Mouse (Mus musculus): ENCODE results near the gene Gtf3c2. TPM values are rescaled to one million over a fixed set of nuclear protein-coding genes. Genes with fewer than 3 reads are reported as not detected.

Gene Gtf3c2
- total RNA-seq, 1 experiment: 73.8 TPM

DNA sequence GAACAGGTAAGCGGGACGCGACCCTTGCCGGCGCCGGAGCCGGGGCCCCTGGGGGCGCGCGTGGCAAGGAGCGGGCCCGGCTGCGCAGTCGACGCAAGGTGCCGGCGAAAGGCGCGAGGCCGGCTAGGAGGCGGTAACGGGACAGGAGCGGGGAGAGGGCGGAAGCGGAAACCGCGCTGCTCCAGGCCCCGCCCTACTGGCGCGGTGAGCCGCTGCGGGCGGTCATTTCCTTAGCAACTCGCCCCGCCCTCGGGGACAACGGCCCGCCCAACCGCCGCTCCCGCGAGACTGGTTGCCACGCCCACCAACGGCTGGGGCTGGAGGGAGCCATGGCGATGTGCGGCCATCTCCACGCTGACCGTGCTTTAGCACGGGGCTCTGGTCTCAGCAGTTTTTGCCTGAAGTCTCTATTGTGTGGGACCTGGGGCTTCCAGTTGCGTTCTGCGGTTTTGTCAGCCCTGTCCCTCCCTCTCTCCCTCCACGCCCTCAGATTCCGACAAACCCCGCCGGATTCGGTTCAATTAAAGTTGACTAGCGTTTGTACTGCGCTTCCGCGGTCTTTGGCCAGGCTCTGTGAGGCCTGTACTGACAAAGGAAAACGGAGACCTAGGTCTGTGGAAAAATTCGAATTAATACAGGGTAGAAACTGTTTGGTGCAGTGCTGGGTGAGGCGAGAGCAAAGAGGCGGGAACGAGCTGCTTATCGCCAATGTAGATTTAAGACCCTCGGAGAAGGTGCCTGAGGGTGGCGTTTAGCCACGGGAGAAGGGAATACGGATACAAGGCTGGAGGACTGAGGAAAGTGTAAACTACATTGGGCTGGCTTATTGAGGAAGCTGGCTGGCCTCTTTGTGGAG is 40.7 kb upstream of the Gtf3c2 start, which contains the start of gene Ppm1g:
TSS of gene Ppm1g (minus strand) at position 240 of the 856 bp plus-strand sequence.
- peak within 1 kb of the TSS; percentile 91 to 96 for H3K4me3 ChIP-seq (ENCODE audit: insufficient read depth in 1 of 2, low read depth in 1 of 2, low read length in 2 of 2, poor library complexity in 1 of 2, severe bottlenecking in 1 of 2)
- H3K27ac ChIP-seq (ENCODE audit: insufficient read depth, low read depth, low read length, poor library complexity, severe bottlenecking): peak within 1 kb of the TSS; percentile 67
- in situ Hi-C loops (cut with MboI; ENCODE audit: low sequenced_read_pairs in 2 of 2, unreplicated experiment in 2 of 2): no loop called here
- no peaks in the 10 kb centered on the region for H3K9me3 ChIP-seq (ENCODE audit: control insufficient read depth, insufficient read depth, low read depth, low read length)
- peak; percentile 88 for DNase-seq (ENCODE audit: low read depth, low spot score)
- peak within 1 kb of the TSS; percentile 96 for H3K9ac ChIP-seq (ENCODE audit: insufficient read depth, low read depth, low read length, poor library complexity, severe bottlenecking)
- peak; percentile 95 for TF ChIP-seq CHD2 (IDR thresholded peaks at IDR 0.05; ENCODE audit: low read depth, low read length)
- no peak for TF ChIP-seq ZNF384 (IDR thresholded peaks at IDR 0.05; ENCODE audit: low read depth, low read length)
- no peak for TF ChIP-seq ZC3H11A (IDR thresholded peaks at IDR 0.05; ENCODE audit: borderline replicate concordance, low read depth, low read length)
- TF ChIP-seq MAFK (IDR thresholded peaks at IDR 0.05; ENCODE audit: insufficient read depth, low read depth, low read length): no peak
- TF ChIP-seq HCFC1 (IDR thresholded peaks at IDR 0.05; ENCODE audit: borderline replicate concordance, insufficient read depth, low read length): peak; percentile 47; the same call in 1 of the 2 replicates
- peaks cover 0 to 3% of the 10 kb centered on the region in 2 experiments; a peak in 1 of 4 replicates for H3K4me1 ChIP-seq (ENCODE audit: control insufficient read depth in 2 of 2, insufficient read depth in 2 of 2, low read length in 2 of 2, poor library complexity in 1 of 2)
- H3K36me3 ChIP-seq (ENCODE audit: control insufficient read depth, insufficient read depth, low read length, poor library complexity, severe bottlenecking): no peaks in the 10 kb centered on the region

DNA sequence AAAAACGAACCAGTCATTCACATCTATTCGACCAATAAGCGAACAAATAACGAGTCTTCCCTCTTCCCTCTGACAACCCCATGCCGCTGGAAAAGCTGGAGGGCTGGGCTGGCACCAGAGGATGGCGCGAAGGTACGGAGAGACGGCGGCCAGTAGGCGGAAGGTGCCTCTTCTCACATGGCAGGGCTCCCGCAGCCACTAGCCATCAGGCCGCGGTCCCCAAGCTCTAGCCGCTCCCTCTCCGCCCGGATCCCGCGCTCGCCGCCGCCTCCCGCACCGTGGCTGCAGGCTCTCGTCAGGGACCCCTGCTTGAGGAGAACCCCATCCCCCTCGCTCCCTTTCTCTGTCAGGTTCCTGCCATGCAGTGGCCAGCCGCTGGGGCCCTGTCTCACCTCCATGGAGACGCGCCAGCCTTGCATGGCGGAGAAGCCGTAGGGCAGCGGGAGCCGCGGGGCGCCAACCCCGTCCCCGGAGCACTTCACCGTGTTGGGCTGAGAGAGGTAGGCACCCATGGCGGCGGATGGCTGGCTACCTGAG is 40.0 kb upstream of the Gtf3c2 start:
- TF ChIP-seq HCFC1 (IDR thresholded peaks at IDR 0.05; ENCODE audit: borderline replicate concordance, insufficient read depth, low read length) (no peak), ZC3H11A (IDR thresholded peaks at IDR 0.05; ENCODE audit: borderline replicate concordance, low read depth, low read length) (no peak), MAFK (IDR thresholded peaks at IDR 0.05; ENCODE audit: insufficient read depth, low read depth, low read length) (no peak), ZNF384 (IDR thresholded peaks at IDR 0.05; ENCODE audit: low read depth, low read length) (no peak), CHD2 (IDR thresholded peaks at IDR 0.05; ENCODE audit: low read depth, low read length) (no peak)
- Histone ChIP-seq H3K4me3 (ENCODE audit: insufficient read depth in 1 of 2, low read depth in 1 of 2, low read length in 2 of 2, poor library complexity in 1 of 2, severe bottlenecking in 1 of 2) (peak overlapping the region; percentile 91 to 96), H3K9me3 (ENCODE audit: control insufficient read depth, insufficient read depth, low read depth, low read length) (no peaks in the 10 kb centered on the region), H3K9ac (ENCODE audit: insufficient read depth, low read depth, low read length, poor library complexity, severe bottlenecking) (peak overlapping the region; percentile 94), H3K36me3 (ENCODE audit: control insufficient read depth, insufficient read depth, low read length, poor library complexity, severe bottlenecking) (no peaks in the 10 kb centered on the region), H3K4me1 (ENCODE audit: control insufficient read depth in 2 of 2, insufficient read depth in 2 of 2, low read length in 2 of 2, poor library complexity in 1 of 2) (peaks cover 0 to 3% of the 10 kb centered on the region in 2 experiments; a peak in 1 of 4 replicates), H3K27ac (ENCODE audit: insufficient read depth, low read depth, low read length, poor library complexity, severe bottlenecking) (peak overlapping the region; percentile 67)
- no peak for DNase-seq (ENCODE audit: low read depth, low spot score)
- in situ Hi-C loops (cut with MboI; ENCODE audit: low sequenced_read_pairs in 2 of 2, unreplicated experiment in 2 of 2): no loop called here

DNA sequence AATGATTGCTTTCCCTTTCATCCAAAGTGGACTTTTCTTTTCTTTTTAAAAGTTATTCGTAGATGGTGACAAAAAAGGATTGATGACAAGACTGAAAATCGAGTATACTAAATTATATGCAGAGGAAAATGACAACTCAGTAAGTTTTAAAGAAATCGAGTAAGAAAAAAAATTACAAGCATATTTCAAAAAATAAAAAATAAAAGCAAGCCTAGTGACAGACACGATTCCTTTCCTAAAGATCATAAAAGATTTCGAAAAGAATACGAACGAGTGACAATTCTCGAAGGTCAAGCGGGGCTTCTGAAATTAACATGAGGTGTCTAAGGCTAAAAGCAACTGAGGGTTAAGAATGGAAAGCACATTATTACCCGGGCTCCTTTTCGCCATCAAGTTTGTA is 39.5 kb upstream of the Gtf3c2 start:
- Histone ChIP-seq H3K4me3 (ENCODE audit: insufficient read depth in 1 of 2, low read depth in 1 of 2, low read length in 2 of 2, poor library complexity in 1 of 2, severe bottlenecking in 1 of 2) (peak overlapping the region; percentile 91 to 96), H3K9me3 (ENCODE audit: control insufficient read depth, insufficient read depth, low read depth, low read length) (no peaks in the 10 kb centered on the region), H3K36me3 (ENCODE audit: control insufficient read depth, insufficient read depth, low read length, poor library complexity, severe bottlenecking) (no peaks in the 10 kb centered on the region), H3K27ac (ENCODE audit: insufficient read depth, low read depth, low read length, poor library complexity, severe bottlenecking) (no peak overlapping the region; the same call in 1 of the 2 replicates), H3K4me1 (ENCODE audit: control insufficient read depth in 2 of 2, insufficient read depth in 2 of 2, low read length in 2 of 2, poor library complexity in 1 of 2) (peaks cover 0 to 3% of the 10 kb centered on the region in 2 experiments; a peak in 1 of 4 replicates), H3K9ac (ENCODE audit: insufficient read depth, low read depth, low read length, poor library complexity, severe bottlenecking) (peak overlapping the region; percentile 94)
- in situ Hi-C loops (cut with MboI; ENCODE audit: low sequenced_read_pairs in 2 of 2, unreplicated experiment in 2 of 2): no loop called here
- no peak for DNase-seq (ENCODE audit: low read depth, low spot score)
- TF ChIP-seq ZNF384 (IDR thresholded peaks at IDR 0.05; ENCODE audit: low read depth, low read length) (no peak), CHD2 (IDR thresholded peaks at IDR 0.05; ENCODE audit: low read depth, low read length) (no peak), ZC3H11A (IDR thresholded peaks at IDR 0.05; ENCODE audit: borderline replicate concordance, low read depth, low read length) (no peak), HCFC1 (IDR thresholded peaks at IDR 0.05; ENCODE audit: borderline replicate concordance, insufficient read depth, low read length) (no peak), MAFK (IDR thresholded peaks at IDR 0.05; ENCODE audit: insufficient read depth, low read depth, low read length) (no peak)

DNA sequence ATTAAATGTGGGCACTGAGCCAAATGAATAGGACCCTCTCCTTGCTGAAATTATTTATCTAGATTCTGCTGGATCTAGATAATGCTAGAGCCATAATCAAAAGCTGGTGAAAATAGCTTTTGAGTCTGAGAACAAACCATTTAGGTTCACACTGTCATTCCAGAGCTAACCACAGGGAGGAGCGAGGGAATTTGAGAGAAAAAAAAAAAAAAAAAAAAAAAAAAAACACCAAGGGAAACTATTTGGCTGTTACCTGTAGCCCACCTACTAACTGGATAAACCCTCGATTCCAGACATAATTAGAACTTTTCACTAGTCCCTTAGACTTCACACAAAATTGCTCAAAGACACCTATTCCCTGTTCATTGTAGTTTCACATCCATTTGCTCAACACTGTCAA is 39.1 kb upstream of the Gtf3c2 start:
- no peaks in the 10 kb centered on the region for H3K9me3 ChIP-seq (ENCODE audit: control insufficient read depth, insufficient read depth, low read depth, low read length)
- DNase-seq (ENCODE audit: low read depth, low spot score): no peak
- in situ Hi-C loops (cut with MboI; ENCODE audit: low sequenced_read_pairs in 2 of 2, unreplicated experiment in 2 of 2): no loop called here
- H3K4me3 ChIP-seq (ENCODE audit: insufficient read depth in 1 of 2, low read depth in 1 of 2, low read length in 2 of 2, poor library complexity in 1 of 2, severe bottlenecking in 1 of 2): peak overlapping the region; percentile 30 to 96; a peak in 3 of 4 replicates
- H3K36me3 ChIP-seq (ENCODE audit: control insufficient read depth, insufficient read depth, low read length, poor library complexity, severe bottlenecking): no peaks in the 10 kb centered on the region
- H3K9ac ChIP-seq (ENCODE audit: insufficient read depth, low read depth, low read length, poor library complexity, severe bottlenecking): no peak overlapping the region
- H3K4me1 ChIP-seq (ENCODE audit: control insufficient read depth in 2 of 2, insufficient read depth in 2 of 2, low read length in 2 of 2, poor library complexity in 1 of 2): peaks cover 0 to 3% of the 10 kb centered on the region in 2 experiments; a peak in 1 of 4 replicates
- TF ChIP-seq MAFK (IDR thresholded peaks at IDR 0.05; ENCODE audit: insufficient read depth, low read depth, low read length) (no peak), ZNF384 (IDR thresholded peaks at IDR 0.05; ENCODE audit: low read depth, low read length) (peak; percentile 99)
- H3K27ac ChIP-seq (ENCODE audit: insufficient read depth, low read depth, low read length, poor library complexity, severe bottlenecking): no peak overlapping the region

Data from ES-E14 (cell line).